Mouse (Mus musculus) neural tube, embryonic 10.5 days (tissue): ENCODE data around the gene Itgae.

ENCODE experiments used
- DNase-seq: peaks from one replicate; pipeline ENCODE4 v3.0.0-alpha.2; 2017; ENCODE audit warnings: low spot score; ENCODE audit errors: extremely low spot score

Itgae gene

DNA sequence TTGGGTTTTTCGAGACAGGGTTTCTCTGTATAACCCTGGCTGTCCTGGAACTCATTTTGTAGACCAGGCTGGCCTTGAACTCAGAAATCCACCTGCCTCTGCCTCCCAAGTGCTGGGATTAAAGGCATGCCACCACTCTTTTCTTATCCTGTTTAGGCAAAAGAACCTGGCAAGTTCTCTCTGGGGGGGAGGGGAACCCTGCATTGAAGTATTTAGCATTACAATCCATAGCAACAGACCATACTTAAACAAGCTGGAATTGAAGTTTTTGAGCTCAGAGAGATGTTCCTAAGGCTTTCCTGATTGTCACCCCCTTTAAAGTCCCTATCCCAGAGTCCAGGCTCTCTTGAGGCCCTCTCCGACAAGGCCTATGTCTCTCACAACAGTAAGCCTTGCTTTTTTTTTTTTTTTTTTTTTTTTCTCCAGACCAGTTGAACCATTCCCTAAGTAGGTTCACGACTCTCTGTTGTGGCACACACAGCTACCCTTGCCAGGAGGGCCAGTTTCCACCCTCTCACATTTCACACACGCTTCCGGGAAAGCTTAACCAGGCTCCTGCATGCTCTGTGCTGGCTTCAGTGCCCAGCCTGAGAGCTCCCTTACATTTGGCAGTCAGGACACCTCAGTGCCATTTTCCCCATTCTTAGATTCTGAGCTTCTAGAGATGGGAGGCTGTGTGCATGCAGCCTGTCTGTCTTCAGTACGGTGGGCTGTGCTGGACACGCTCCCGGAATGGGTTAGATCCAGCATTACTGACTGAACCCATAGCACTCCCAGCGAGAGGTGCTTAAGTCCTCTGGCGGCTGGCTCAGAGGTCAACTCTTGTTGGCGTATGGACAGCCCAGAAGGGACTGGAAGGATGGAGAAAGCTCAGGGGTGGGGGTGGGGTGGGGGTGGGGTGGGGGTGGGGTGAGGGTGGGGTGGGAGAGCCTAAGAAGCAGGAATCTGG lies 55.9 kb downstream of the Itgae start:
- no peak for DNase-seq

- DNase-seq: no peak
Observed at GRCm38 (mm10) chr11:73146975-73147365, 56.6 kb downstream of the Itgae start.

DNA sequence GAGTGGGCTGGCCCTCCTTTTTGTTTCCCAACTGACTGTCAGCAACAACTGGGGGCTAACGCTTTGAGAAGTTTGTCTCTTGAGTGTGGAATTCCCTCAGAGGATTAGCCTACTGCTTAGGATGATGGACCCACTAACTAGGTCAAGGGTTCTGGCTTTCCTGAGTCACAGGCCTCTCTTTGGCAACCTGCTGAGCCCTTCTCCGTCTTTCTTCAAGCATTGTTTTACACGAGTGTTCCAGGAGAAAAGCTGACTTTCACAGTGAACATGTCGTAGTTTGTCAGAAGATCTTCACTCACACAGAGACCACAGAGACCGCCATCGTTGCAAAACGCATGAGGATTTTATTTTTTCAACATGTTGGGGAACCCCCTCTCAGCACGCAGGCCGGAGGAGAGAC lies 57.8 kb downstream of the Itgae start:
- DNase-seq: no peak

DNA sequence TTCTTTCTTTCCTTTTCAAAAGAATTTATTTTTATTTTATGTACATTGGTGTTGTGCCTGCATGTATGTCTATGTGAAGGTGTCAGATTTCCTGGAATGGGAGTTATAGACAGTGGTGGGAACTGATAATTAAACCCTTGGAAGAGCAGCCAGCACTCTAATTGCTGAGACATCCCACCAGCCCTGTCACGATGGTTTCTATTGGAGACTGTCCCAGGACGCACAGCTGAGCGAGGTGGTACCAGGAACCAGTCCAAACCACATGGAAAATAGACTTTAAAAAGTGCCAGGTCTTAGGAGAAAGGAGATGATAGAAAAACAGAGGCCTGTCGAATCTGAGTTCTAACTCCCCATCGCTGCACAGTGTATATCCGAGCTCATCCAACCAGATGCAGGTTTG lies 64.7 kb downstream of the Itgae start:
- DNase-seq: no peak

- DNase-seq: peak; percentile 58
Observed at GRCm38 (mm10) chr11:73159957-73160810, 69.8 kb downstream of the Itgae start, which contains the start of gene P2rx5. TSS of gene P2rx5 (plus strand) at chr11:73160421.

- no peak for DNase-seq
Observed at GRCm38 (mm10) chr11:73160811-73161200, 70.4 kb downstream of the Itgae start.

- DNase-seq: no peak
Observed at GRCm38 (mm10) chr11:73161616-73162015, 71.2 kb downstream of the Itgae start.

GRCm38 (mm10) chr11:73162284-73162683 lies 71.9 kb downstream of the Itgae start:
- DNase-seq: no peak

DNA sequence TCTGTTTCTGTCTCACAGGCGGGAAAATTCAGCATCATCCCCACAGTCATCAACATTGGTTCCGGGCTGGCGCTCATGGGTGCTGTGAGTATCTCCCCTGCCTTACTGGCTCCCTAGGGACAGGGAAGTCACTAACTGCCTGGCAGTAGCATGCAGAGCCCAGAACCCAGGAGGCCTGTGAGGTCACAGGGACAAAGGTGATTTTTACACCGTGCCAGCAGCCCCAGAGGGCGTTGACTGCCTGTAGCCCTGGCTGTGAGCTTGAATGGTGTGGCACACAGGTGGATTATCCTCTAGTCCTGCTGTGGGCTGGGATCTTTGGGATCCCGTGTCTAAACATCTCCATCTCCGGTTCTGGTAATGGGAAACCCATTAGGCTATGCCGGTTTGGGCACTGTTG lies 77.7 kb downstream of the Itgae start:
- DNase-seq: no peak

DNA sequence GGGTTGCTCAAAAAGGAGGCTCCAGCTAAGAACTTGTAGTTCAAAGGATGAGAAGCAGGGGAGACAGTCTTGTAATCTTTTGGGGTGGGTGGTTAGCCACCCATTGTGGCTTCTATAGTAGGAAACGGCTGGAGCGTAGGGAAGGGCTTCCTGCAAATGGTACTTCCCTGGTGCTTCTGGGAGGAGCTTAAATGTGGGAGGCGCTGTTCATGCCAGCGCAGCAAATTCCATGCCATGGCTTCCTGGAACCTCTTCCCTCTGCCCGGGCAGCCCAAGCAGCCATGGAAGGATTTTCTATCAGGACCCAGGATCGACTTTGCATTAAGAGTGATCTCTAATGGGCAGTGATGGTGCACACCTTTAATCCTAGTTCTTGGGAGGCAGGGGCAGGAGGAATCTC lies 78.2 kb downstream of the Itgae start:
- no peak for DNase-seq

- peak; percentile 48 for DNase-seq
Observed at GRCm38 (mm10) chr11:73169231-73169630, 78.8 kb downstream of the Itgae start.

GRCm38 (mm10) chr11:73172186-73172585 lies 81.8 kb downstream of the Itgae start:
- no peak for DNase-seq

- no peak for DNase-seq
Observed at GRCm38 (mm10) chr11:73175612-73176011, 85.2 kb downstream of the Itgae start.

- DNase-seq: no peak
Observed at GRCm38 (mm10) chr11:73176186-73176585, 85.8 kb downstream of the Itgae start.

GRCm38 (mm10) chr11:73176608-73177508 lies 86.5 kb downstream of the Itgae start, which contains the start of the genes Emc6 and Tax1bp3:
TSS of gene Emc6 (minus strand) at chr11:73177037.
TSS of gene Tax1bp3 (plus strand) at chr11:73177083.
- peak; percentile 94 for DNase-seq

DNA sequence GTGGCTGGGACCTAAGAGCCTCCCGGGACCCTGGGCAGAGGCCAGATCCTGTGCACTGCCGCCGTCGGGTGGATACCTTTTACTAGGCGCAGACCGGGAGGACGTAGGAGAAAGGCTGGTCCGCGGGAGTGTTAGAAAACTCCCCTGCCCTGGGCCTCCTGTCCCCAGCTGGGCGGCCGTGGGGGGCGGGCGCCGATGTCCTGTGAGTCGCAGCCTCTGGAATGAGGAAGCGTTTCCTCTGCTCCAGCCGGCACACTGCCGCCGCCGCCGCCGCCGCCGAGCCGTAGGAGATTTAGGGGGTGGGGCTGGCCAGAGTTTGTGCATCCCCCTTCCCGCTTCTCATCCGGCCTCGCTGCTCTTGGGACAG lies 87.1 kb downstream of the Itgae start:
- peak; percentile 84 for DNase-seq

GRCm38 (mm10) chr11:73177895-73178294 lies 87.5 kb downstream of the Itgae start:
- DNase-seq: no peak

DNA sequence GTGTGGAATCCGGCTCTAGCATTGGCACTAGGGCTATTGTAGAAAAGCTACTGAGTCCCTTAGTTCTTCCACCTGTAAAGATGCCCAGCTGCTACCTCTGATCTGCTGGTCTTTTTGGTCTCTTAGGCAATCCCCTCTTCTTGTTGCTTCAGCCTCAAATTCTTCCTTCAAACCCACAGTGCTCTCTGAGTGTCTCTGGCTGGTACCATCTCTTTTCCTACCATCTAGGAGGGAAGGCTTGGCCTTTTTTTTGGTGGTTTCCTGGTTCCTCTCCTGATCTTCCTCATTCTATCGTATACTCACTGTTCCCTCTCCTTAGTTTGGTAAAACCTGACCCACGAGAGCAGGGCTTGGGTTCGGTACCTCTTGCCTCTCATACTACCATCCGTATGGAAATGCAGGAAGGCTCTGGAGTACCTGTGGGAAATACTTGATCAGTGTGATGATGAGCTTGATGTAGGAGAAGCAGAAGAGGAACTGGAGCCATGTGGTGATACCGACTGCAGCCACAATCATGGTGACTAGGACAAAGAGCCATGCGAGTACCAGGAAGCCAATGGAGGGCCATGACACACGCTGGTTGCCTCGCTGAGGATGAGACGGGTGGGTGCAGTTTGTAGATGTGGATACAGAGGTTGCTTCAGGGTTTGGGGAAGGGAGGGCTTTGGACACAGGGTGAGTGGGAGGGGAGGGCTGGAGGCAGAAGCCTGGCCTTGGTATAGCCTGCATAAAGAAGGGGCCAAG lies 95.7 kb downstream of the Itgae start:
- no peak for DNase-seq

DNA sequence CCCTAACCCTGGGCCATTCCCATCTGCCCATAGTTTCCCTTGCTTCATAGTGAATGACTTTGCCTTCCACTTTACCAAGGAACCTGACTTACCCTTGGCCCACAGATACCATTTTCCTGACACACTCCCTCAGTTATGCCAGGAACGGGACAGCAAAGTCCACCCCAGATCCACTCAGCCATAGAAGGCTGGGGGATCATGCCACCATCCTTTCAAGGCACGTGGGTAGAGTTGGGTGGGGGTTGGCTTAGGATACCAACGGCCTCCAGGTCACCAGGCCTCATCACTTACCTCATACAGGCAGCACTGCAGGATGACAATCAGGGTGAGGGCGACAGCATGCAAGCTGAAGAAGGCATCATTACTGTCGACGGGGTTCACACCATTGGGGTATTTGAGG lies 96.8 kb downstream of the Itgae start:
- no peak for DNase-seq

- no peak for DNase-seq
Observed at GRCm38 (mm10) chr11:73193047-73193446, 102.7 kb downstream of the Itgae start.
